Mouse (Mus musculus) thymus, adult 2 months (tissue): Measurements from ENCODE around the gene H2-M10.3.
"Not testable (repeated sequence)": the region's sequence is repeated elsewhere in the genome, so short reads cannot be mapped to it uniquely, and the experiment has no call there.

Source experiments
- CTCF ChIP-seq: fragments of 200-500 bp; IDR thresholded peaks from 2 replicates; pipeline ENCODE4 v1.5.1; 2012; ENCODE audit warnings: mild to moderate bottlenecking, control low read depth, low read length, moderate library complexity, borderline replicate concordance; ENCODE audit not compliant: control insufficient read depth, poor library complexity, insufficient read depth; ENCODE audit errors: extremely low read depth
- POLR2A ChIP-seq: fragments of 200-500 bp; IDR thresholded peaks from 2 replicates; pipeline ENCODE4 v1.6.1; 2012; ENCODE audit warnings: mild to moderate bottlenecking, low read length, control low read depth, moderate library complexity; ENCODE audit not compliant: control insufficient read depth, poor library complexity, insufficient read depth; ENCODE audit errors: extremely low read depth

DNA sequence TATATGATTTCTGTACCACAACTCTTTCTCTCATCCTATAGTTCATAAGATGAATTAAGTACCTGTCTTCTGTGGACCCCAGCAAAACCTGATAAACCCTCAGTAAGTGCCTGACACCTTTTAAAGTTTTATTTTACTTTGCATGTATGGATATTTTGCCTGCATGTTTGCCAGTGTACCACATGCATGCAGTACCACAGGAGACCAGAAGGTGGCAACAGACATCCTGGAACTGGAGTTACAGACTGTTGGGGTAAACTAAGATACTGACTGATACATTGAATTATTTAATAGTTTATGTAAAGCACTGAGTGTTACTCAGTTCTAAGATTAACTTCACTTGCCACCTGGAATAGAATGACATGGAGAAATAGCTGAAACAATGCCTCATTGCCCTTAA, 10.7 kb downstream of the H2-M10.3 start:
- not testable (repeated sequence) for TF ChIP-seq CTCF, POLR2A
